Mouse (Mus musculus): Measurements from ENCODE around the gene Elfn2. TPM values are rescaled to one million over a fixed set of nuclear protein-coding genes. Genes with fewer than 3 reads are reported as not detected.

Gene Elfn2
- polyA plus RNA-seq, 1 experiment from 2014 or later, result 10.6 TPM

DNA sequence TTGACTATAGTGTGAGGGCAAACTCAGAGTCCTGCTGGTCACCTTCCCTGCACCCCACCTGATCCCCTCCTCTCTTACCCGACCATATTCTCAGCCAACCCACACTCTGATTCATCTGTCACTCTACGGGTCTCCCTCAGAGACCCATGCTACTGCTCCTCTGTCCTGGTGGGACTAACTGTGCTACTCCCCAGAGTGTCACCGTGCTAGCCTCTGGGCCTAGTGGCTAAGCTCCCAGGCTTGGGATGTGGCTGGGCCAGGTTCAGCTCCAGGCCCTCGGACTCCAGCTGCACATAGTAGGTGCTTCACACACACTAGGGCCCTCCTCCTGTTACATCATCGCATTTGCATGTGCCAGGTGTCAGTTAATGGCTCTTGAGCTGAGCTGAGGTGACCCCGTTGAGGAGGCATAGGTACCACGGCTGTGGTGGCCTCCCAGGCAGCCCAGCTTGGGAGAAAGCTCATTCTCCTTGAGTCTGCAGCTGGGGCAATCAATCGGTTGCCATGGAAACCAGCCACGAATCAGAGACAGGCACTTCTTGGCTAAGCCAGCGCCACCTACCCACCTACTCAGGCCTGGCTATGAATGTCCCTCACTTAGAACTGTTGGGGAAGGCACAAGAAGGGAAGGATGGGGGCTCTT is 84.4 kb downstream of the Elfn2 start:
- H3K9ac ChIP-seq (replicated peaks), result no peak overlapping the region; the same call in 1 of the 2 replicates
- no peaks in the 10 kb centered on the region for H3K9me3 ChIP-seq (replicated peaks)
- peaks cover 44% of the 10 kb centered on the region for H3K4me1 ChIP-seq
- H3K4me2 ChIP-seq, result no peak overlapping the region
- no peak overlapping the region for H3K4me3 ChIP-seq (replicated peaks)
- no peaks in the 10 kb centered on the region for H3K36me3 ChIP-seq
- no peaks in the 10 kb centered on the region for H3K27me3 ChIP-seq (replicated peaks)
- H3K27ac ChIP-seq (replicated peaks), result peak overlapping the region; percentile 48; the same call in 1 of the 2 replicates
- peak; percentile 79 for ATAC-seq (ENCODE audit: low FRiP score)
- WGBS, result 26% methylated on average over 10 of the region's 10 CpGs

DNA sequence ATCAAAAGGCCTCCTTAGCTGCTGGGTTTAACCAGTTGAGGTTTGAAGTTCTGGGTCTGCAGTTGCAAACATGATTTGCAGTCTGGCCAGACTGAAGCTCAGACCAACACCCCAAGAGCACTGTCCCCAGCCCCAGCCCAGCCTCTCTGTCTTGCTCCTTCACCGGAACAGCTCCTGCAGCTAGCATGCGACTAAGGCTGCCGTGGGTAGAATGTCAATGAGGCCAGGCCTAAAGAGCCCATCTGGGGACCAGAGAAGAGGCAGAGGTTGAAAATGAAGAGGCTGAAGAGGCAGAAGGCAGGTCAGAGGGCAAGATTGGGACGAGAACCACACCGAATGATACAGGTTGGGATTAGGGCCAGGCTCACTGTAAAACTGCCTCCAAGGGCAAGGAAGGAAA is 85.2 kb downstream of the Elfn2 start:
- no peak overlapping the region for H3K4me2 ChIP-seq
- no peak for ATAC-seq (ENCODE audit: low FRiP score)
- H3K27ac ChIP-seq (replicated peaks), result peak overlapping the region; percentile 37; the same call in 1 of the 2 replicates
- no peaks in the 10 kb centered on the region for H3K27me3 ChIP-seq (replicated peaks)
- no peaks in the 10 kb centered on the region for H3K36me3 ChIP-seq
- WGBS, result 32% methylated on average over 5 of the region's 5 CpGs
- H3K9ac ChIP-seq (replicated peaks), result no peak overlapping the region; the same call in 1 of the 2 replicates
- no peaks in the 10 kb centered on the region for H3K9me3 ChIP-seq (replicated peaks)
- H3K4me1 ChIP-seq, result peaks cover 40% of the 10 kb centered on the region
- no peak overlapping the region for H3K4me3 ChIP-seq (replicated peaks)

DNA sequence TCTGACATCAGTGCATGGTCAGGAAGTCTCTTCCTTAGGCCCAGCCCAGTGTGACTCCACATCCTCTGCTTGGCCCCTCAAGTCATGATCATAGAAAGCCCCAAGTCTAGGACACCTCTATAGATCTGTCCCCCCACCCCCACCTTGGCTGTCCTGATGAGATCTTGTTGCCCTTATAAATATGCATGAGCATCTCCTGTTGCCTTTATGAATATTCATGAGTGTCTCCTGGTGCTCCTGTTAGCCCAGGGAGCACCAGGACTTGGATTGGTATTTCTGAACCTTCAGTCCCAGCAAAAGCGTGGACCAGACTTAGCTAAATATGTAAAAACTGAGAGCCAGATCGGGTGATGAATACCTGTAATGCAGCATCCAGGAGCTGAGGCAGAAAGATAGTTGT is 86.2 kb downstream of the Elfn2 start:
- Histone ChIP-seq H3K4me1 (peaks cover 33% of the 10 kb centered on the region), H3K9ac (replicated peaks) (no peak overlapping the region), H3K4me2 (no peak overlapping the region), H3K9me3 (replicated peaks) (no peaks in the 10 kb centered on the region), H3K27ac (replicated peaks) (no peak overlapping the region), H3K27me3 (replicated peaks) (no peaks in the 10 kb centered on the region), H3K4me3 (replicated peaks) (no peak overlapping the region), H3K36me3 (no peaks in the 10 kb centered on the region)
- ATAC-seq (ENCODE audit: low FRiP score), result no peak
- 56% methylated on average over 2 of the region's 2 CpGs for WGBS

DNA sequence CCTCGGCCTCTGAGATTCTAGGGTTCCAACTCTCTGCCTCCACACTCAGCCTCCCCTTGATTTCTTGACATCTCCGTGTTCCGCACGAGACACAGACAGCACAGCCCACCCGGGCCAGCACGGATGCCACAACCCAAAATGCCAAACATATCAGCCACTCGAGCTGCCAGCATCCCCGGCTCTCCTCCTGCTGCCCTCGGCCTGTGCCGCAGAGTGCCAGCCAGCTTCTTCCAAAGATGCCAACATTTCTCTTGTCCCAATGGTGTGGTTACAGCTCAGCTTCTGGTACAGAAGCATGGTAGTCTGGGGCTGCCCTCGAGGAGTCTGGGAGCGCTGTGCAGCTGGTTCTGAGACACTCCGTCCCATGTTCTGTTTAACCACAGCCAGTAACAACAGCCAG is 92.3 kb downstream of the Elfn2 start:
- WGBS, result 82% methylated on average over 13 of the region's 13 CpGs
- H3K9me3 ChIP-seq (replicated peaks), result no peaks in the 10 kb centered on the region
- H3K4me3 ChIP-seq (replicated peaks), result no peak overlapping the region
- H3K36me3 ChIP-seq, result no peaks in the 10 kb centered on the region
- no peak overlapping the region for H3K4me2 ChIP-seq
- H3K27ac ChIP-seq (replicated peaks), result no peak overlapping the region
- H3K27me3 ChIP-seq (replicated peaks), result 0 out of 2 replicates have a peak, but pooled peaks cover 2% of the 10 kb centered on the region
- ATAC-seq (ENCODE audit: low FRiP score), result no peak
- no peak overlapping the region for H3K9ac ChIP-seq (replicated peaks)
- peaks cover 18% of the 10 kb centered on the region for H3K4me1 ChIP-seq

DNA sequence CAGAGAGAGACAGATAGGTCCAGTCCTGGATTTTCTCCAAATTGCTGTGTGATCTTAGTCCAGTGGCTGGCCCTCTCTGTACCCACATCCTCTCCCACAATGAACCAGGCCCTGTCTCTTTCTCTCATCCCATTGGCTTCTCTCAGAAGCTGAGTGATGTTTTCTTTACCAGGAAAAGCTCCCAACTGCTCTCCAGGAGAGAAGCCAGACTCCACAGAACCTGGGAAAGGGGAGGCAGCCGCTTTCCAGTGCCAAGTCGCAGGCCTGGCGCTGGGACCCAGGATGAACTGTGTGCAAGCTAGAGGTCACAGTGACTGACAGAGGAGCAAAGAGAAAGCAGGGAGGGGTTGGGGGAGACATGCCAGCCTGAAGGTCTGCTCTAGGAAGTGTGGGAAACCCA is 93.6 kb downstream of the Elfn2 start:
- Histone ChIP-seq H3K4me3 (replicated peaks) (no peak overlapping the region), H3K36me3 (no peaks in the 10 kb centered on the region), H3K27ac (replicated peaks) (peak overlapping the region; percentile 57), H3K4me2 (no peak overlapping the region), H3K27me3 (replicated peaks) (0 out of 2 replicates have a peak, but pooled peaks cover 4% of the 10 kb centered on the region), H3K4me1 (peaks cover 18% of the 10 kb centered on the region), H3K9ac (replicated peaks) (no peak overlapping the region), H3K9me3 (replicated peaks) (no peaks in the 10 kb centered on the region)
- WGBS, result 72% methylated on average over 3 of the region's 3 CpGs
- peak; percentile 11; the same call in 1 of the 2 replicates for ATAC-seq (ENCODE audit: low FRiP score)

DNA sequence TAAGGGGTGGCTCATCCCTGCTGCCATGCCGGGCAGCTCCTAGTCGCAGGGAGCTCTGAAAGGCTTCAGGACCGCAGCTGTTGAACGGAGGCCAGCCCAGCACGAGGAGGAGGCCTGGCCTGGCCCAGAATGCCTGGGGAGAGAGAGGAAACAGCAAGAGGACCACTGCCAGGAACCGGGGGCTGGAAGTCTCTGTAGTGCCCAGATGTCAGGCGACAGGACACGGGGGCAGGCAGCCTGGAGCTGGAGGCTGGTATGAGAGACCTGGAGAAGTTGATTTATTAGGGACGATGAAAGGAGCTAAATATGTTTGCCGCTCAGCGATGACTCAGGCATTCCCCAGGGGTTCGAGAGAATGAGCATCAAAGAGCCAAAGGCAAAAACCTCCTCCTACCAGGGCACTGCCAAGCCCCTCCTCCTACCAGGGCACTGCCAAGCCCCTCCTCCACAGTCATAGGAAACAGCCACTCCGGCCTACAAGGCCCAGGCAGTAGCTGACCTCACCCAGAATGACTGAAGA is 94.1 kb downstream of the Elfn2 start:
- H3K9ac ChIP-seq (replicated peaks), result no peak overlapping the region

DNA sequence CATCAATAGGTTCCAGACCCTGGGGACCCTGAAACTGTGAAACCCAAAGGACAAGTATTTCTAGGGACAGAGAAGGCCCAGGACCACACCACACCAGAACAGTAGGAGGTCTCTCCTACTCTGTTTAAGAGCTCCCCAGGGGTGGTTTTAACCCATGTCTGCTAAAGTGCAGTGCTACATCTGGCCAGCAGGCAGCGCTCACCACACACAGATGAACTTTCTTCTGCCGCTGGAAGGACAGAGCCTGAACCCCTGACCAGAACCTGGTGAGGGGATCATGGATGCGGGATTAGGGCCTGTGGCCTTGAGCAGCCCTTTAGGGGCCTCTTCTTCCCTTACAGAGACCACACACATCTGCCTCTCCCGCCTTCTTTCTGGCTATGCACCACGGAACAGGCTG is 95.1 kb downstream of the Elfn2 start:
- 0 out of 2 replicates have a peak, but pooled peaks cover 4% of the 10 kb centered on the region for H3K27me3 ChIP-seq (replicated peaks)
- H3K4me2 ChIP-seq, result no peak overlapping the region
- no peak overlapping the region for H3K4me3 ChIP-seq (replicated peaks)
- H3K4me1 ChIP-seq, result peaks cover 18% of the 10 kb centered on the region
- 11% methylated on average over 5 of the region's 5 CpGs for WGBS
- no peak for ATAC-seq (ENCODE audit: low FRiP score)
- H3K9me3 ChIP-seq (replicated peaks), result no peaks in the 10 kb centered on the region
- H3K36me3 ChIP-seq, result no peaks in the 10 kb centered on the region
- no peak overlapping the region for H3K9ac ChIP-seq (replicated peaks)
- 0 out of 2 replicates have a peak overlapping the region, but pooled peaks have one; percentile 13 for H3K27ac ChIP-seq (replicated peaks)

More for the DNA sequence above, 94.1 kb downstream of the Elfn2 start:
- Histone ChIP-seq H3K27ac (replicated peaks) (peak overlapping the region; percentile 57), H3K36me3 (no peaks in the 10 kb centered on the region), H3K27me3 (replicated peaks) (0 out of 2 replicates have a peak, but pooled peaks cover 4% of the 10 kb centered on the region), H3K4me1 (peaks cover 18% of the 10 kb centered on the region), H3K4me3 (replicated peaks) (no peak overlapping the region), H3K4me2 (0 out of 2 replicates have a peak overlapping the region, but pooled peaks have one; percentile 17), H3K9me3 (replicated peaks) (no peaks in the 10 kb centered on the region)
- WGBS, result 13% methylated on average over 13 of the region's 13 CpGs
- peak; percentile 60 for ATAC-seq (ENCODE audit: low FRiP score)

Other genes with a start within 250 kb of the Elfn2 start
- 0.12 and 2.8 TPM in 2 replicates for gene Il2rb, start 223.5 kb downstream of the Elfn2 start, polyA plus RNA-seq (2015; fragmentation: Nextera tagmentation; extraction: Ambion mirVana)
- 7.7 and 12.9 TPM in 2 replicates for gene C1qtnf6, start 187.4 kb downstream of the Elfn2 start, polyA plus RNA-seq (2015; fragmentation: Nextera tagmentation; extraction: Ambion mirVana)
- gene Sstr3, start 174.1 kb downstream of the Elfn2 start, polyA plus RNA-seq (2015; fragmentation: Nextera tagmentation; extraction: Ambion mirVana), result 0.50 and 0.57 TPM in 2 replicates
- gene Rac2, start 146.0 kb downstream of the Elfn2 start, polyA plus RNA-seq (2015; fragmentation: Nextera tagmentation; extraction: Ambion mirVana), result 6.7 and 77.0 TPM in 2 replicates
- gene Cyth4, start 121.7 kb downstream of the Elfn2 start, polyA plus RNA-seq (2015; fragmentation: Nextera tagmentation; extraction: Ambion mirVana), result 7.3 and 13.2 TPM in 2 replicates
- 14.5 and 22.6 TPM in 2 replicates for gene Mfng, start 54.7 kb upstream of the Elfn2 start, polyA plus RNA-seq (2015; fragmentation: Nextera tagmentation; extraction: Ambion mirVana)
- 1.9 and 3.7 TPM in 2 replicates for gene Card10, start 84.3 kb upstream of the Elfn2 start, polyA plus RNA-seq (2015; fragmentation: Nextera tagmentation; extraction: Ambion mirVana)
- gene Cdc42ep1, start 123.9 kb upstream of the Elfn2 start, polyA plus RNA-seq (2015; fragmentation: Nextera tagmentation; extraction: Ambion mirVana), result 12.0 and 16.2 TPM in 2 replicates
- 26.1 TPM in 1 of 2 replicates, not detected in the other for gene Lgals2, start 136.8 kb upstream of the Elfn2 start, polyA plus RNA-seq (2015; fragmentation: Nextera tagmentation; extraction: Ambion mirVana)
- 42.6 and 44.1 TPM in 2 replicates for gene Gga1, start 158.4 kb upstream of the Elfn2 start, polyA plus RNA-seq (2015; fragmentation: Nextera tagmentation; extraction: Ambion mirVana)
- gene Gm49510, start 180.9 kb upstream of the Elfn2 start, polyA plus RNA-seq (2015; fragmentation: Nextera tagmentation; extraction: Ambion mirVana), result not detected in 2 replicates
- 3.7 and 16.9 TPM in 2 replicates for gene Sh3bp1, start 181.0 kb upstream of the Elfn2 start, polyA plus RNA-seq (2015; fragmentation: Nextera tagmentation; extraction: Ambion mirVana)
- gene Pdxp, start 195.1 kb upstream of the Elfn2 start, polyA plus RNA-seq (2015; fragmentation: Nextera tagmentation; extraction: Ambion mirVana), result 64.2 and 76.9 TPM in 2 replicates
- 218 and 380 TPM in 2 replicates for gene Lgals1, start 208.0 kb upstream of the Elfn2 start, polyA plus RNA-seq (2015; fragmentation: Nextera tagmentation; extraction: Ambion mirVana)
- gene Nol12, start 216.2 kb upstream of the Elfn2 start, polyA plus RNA-seq (2015; fragmentation: Nextera tagmentation; extraction: Ambion mirVana), result 63.0 and 63.2 TPM in 2 replicates
- gene Triobp, start 229.0 kb upstream of the Elfn2 start, polyA plus RNA-seq (2015; fragmentation: Nextera tagmentation; extraction: Ambion mirVana), result 30.6 and 39.7 TPM in 2 replicates